Mouse (Mus musculus) liver, embryonic 13.5 days (tissue): ENCODE measurements at regions not wholly inside any gene's neighbourhood (a gene's known extent, or its start where the extent isn't known, plus 50 kb on each side); places are given as distances from the start of the nearest gene placed in this dataset.

Experiments
- ATAC-seq: fragments of 200-750 bp; cut with Nextera tagmentation; 2 replicates; pipeline ENCODE4 v1.8.0; 2017; ENCODE audit warnings: low read depth, mild to moderate bottlenecking, moderate number of reproducible peaks, moderate library complexity
- DNase-seq: peaks from one replicate; pipeline ENCODE4 v3.0.0; 2022
- H3K27ac ChIP-seq: fragments of 300-500 bp; sonication (generic); 2 replicates; pipeline ENCODE4 v1.5.1; 2015; ENCODE audit warnings: moderate library complexity, mild to moderate bottlenecking, inconsistent platforms
- H3K27me3 ChIP-seq: fragments of 300-500 bp; sonication (generic); 2 replicates; pipeline ENCODE4 v1.6.1; 2015; ENCODE audit warnings: mild to moderate bottlenecking, inconsistent platforms
- H3K36me3 ChIP-seq: fragments of 300-500 bp; sonication (generic); 2 replicates; pipeline ENCODE4 v1.6.1; 2015; ENCODE audit warnings: mild to moderate bottlenecking, inconsistent platforms
- H3K4me1 ChIP-seq: fragments of 300-500 bp; sonication (generic); replicated peaks from 2 replicates; pipeline ENCODE4 v1.6.1; 2015; ENCODE audit warnings: inconsistent platforms
- H3K4me2 ChIP-seq: fragments of 300-500 bp; sonication (generic); 2 replicates; pipeline ENCODE4 v1.6.1; 2015; ENCODE audit warnings: inconsistent platforms, mild to moderate bottlenecking, moderate library complexity
- H3K4me3 ChIP-seq: fragments of 300-500 bp; sonication (generic); replicated peaks from 2 replicates; pipeline ENCODE4 v1.5.1; 2015; ENCODE audit warnings: mild to moderate bottlenecking, inconsistent platforms
- H3K9ac ChIP-seq: fragments of 300-500 bp; sonication (generic); 2 replicates; pipeline ENCODE4 v1.6.1; 2015; ENCODE audit warnings: mild to moderate bottlenecking, inconsistent platforms
- H3K9me3 ChIP-seq: fragments of 300-500 bp; sonication (generic); replicated peaks from 2 replicates; pipeline ENCODE4 v1.6.1; 2016; ENCODE audit warnings: inconsistent platforms
- WGBS: fragments of 180-500 bp; shearing (Covaris S2); methylation state at CpG from one replicate; pipeline ENCODE4 v1.1.7; 2015; ENCODE audit not compliant: insufficient replicate concordance; 5-methylcytosine and 5-hydroxymethylcytosine counted together

DNA sequence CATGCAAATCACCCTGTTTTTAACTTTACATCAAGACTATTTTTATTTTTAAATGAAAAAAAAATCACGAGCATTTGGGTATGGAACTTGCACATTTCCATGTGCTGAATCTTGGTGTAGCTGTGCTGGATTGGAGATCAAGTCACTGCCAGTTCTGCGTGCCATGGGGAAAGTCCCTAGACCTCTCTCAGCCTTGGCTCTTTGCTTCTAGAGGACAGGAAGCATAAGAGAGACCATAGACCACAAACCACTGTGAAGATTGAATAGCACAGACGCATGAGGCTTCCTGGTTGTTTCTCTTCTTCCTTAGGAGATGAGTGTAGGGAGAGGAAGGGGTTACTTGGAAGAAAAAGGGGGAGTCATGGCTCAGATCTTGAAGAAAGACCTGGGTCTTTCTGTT lies 161.7 kb downstream of the Spata19 start:
- Histone ChIP-seq H3K4me1 (no peaks in the 10 kb centered on the region), H3K27ac (no peak overlapping the region), H3K36me3 (no peaks in the 10 kb centered on the region), H3K4me3 (no peak overlapping the region), H3K9ac (no peak overlapping the region), H3K4me2 (no peak overlapping the region), H3K9me3 (no peaks in the 10 kb centered on the region), H3K27me3 (no peaks in the 10 kb centered on the region)
- ATAC-seq (no peak), DNase-seq (no peak)
- 35% methylated on average over 3 of the region's 3 CpGs for WGBS

DNA sequence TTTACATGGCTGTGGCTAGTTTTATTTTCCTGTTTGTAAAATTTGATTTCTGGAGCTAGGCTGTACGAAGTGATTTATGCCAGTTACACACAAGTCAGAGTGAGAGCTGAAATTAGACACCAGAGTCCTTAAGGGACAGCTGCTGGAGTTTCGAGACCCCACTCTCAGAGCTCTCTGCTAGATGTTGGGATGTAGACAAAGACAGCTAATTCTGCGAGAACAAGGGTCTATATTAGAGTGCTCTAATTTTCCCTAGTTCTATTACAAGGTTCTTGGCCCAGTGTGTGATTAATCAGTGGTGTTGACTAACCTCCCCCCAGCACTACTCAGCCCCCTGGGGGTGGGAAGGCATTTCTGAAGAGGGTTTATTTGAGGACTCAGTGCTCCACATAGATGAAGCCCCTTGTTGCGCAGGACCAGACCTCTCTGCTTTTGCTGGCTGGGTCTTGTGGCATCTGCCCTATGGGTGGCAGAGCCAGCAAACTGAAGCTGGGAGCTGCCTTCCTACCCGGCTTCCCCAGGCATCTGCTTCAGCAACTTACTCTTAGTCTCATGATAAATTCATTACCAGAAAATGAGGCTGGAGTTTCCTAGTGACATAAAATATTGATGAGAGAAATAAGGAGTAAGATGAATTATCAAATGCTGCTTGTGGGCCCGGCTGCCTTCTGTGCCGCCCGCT lies 171.9 kb downstream of the Spata19 start:
- 74% methylated on average over 8 of the region's 8 CpGs for WGBS
- no peak overlapping the region for H3K4me3 ChIP-seq
- H3K36me3 ChIP-seq = no peaks in the 10 kb centered on the region
- no peak overlapping the region for H3K27ac ChIP-seq
- ATAC-seq (no peak), DNase-seq (no peak)
- H3K9ac ChIP-seq = no peak overlapping the region
- no peak overlapping the region for H3K4me2 ChIP-seq
- H3K27me3 ChIP-seq = no peaks in the 10 kb centered on the region
- no peaks in the 10 kb centered on the region for H3K9me3 ChIP-seq
- no peaks in the 10 kb centered on the region for H3K4me1 ChIP-seq

DNA sequence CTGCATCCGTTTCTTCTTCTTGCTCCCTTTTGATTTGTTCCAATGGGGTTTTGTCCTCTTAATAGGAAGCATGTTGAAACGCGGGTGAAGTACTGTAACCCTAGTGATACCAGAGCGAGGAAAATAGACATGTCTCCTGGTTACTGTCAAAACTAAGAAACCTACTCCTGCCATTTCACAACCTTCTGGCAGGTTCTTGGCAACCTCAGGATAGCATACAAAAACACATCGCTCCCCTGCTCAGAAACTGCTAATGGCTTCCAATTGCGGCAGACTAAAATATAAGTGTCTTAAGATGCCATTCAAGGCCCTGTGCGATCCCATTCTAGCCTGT lies 172.4 kb downstream of the Spata19 start:
- no peaks in the 10 kb centered on the region for H3K4me1 ChIP-seq
- DNase-seq (no peak), ATAC-seq (no peak)
- H3K4me3 ChIP-seq = no peak overlapping the region
- no peaks in the 10 kb centered on the region for H3K27me3 ChIP-seq
- H3K27ac ChIP-seq = no peak overlapping the region
- whole genome bisulfite sequencing = 76% methylated on average over 7 of the region's 7 CpGs
- no peaks in the 10 kb centered on the region for H3K9me3 ChIP-seq
- no peak overlapping the region for H3K4me2 ChIP-seq
- no peak overlapping the region for H3K9ac ChIP-seq
- H3K36me3 ChIP-seq = no peaks in the 10 kb centered on the region

DNA sequence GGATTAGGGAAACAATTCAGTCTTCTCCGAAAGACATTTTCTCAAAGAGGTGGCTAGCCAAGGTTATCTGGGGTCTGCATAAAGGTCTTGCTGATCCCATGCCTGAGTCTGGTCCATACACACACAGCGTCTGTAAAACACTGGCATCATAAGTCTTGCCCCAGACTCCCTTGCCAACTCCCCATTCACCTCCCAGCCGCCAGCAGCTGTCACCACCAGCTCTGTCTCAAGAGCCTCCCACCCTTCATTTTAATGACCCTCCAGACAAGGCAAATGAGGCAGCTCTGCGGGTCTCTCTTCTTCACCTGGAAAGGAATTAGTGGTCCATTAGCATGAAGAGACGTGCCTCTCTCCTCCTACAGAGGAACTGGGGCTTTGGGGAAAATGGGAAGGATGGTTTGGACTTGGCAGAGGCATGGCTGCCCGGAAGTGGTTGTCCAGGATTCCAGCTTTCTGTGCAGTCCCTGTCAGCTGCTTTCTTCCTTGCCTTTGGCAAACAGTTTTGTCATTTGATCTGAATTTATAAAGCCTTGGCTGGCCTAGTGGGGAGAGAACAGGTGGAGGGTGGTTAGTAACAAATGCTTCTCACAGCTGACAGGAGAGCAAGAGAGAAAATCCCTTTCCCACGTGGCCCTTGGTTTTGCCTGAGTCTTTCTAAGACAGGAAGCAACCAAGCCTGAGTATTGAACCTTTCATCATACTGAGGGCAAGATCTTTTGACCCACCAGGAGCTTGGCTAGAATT lies 173.3 kb upstream of the Opcml start:
- no peak overlapping the region for H3K4me2 ChIP-seq
- no peak overlapping the region for H3K4me3 ChIP-seq
- H3K27me3 ChIP-seq = no peaks in the 10 kb centered on the region
- H3K27ac ChIP-seq = no peak overlapping the region
- H3K9ac ChIP-seq = no peak overlapping the region
- H3K4me1 ChIP-seq = no peaks in the 10 kb centered on the region
- DNase-seq (no peak), ATAC-seq (no peak)
- no peaks in the 10 kb centered on the region for H3K36me3 ChIP-seq
- H3K9me3 ChIP-seq = no peaks in the 10 kb centered on the region
- 40% methylated on average over 7 of the region's 7 CpGs for WGBS

DNA sequence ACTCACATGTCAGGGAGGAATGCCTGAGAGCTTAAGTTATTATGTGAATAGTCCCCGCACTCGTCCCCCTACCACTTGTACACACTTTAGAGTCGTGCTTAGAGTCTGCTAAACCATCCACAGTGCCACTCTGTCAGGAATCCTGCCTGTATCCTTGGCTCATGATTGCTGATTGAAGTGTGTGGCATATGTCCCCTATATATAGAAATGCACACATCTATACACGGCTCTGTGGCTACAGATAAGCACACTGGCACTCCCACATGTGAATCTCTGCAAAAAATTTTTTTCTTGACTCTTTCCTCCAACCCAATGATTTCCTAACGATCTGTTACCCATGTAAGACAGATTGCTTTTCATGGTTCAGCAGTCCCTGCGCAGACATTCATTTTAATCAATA lies 155.7 kb upstream of the Opcml start:
- Histone ChIP-seq H3K27ac (no peak overlapping the region), H3K4me3 (no peak overlapping the region), H3K9ac (no peak overlapping the region), H3K9me3 (no peaks in the 10 kb centered on the region), H3K4me2 (no peak overlapping the region), H3K27me3 (no peaks in the 10 kb centered on the region), H3K4me1 (no peaks in the 10 kb centered on the region), H3K36me3 (no peaks in the 10 kb centered on the region)
- DNase-seq (no peak), ATAC-seq (no peak)
- 48% methylated on average over 6 of the region's 6 CpGs for WGBS

DNA sequence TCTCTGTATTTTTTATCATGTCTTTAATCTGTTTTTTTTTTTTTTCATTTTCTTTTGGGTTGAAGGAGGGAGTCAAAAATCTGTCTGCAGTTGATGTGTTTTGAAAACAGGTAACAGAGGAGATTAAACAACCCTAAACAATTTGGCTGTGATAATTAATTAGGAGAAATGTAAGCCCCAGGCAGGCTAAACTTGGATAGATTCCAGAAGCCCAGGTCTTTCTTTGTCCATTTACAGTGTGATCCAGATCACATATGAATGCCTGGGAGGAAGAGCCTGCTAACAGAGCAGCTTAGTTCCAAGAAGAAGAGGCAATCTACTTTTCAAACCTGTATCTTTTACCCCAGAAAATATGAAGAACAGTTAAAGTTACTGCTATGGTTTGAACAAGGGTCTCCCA lies 150.0 kb upstream of the Opcml start:
- ATAC-seq = no peak
- Histone ChIP-seq H3K27ac (no peak overlapping the region), H3K27me3 (no peaks in the 10 kb centered on the region), H3K4me3 (no peak overlapping the region), H3K36me3 (no peaks in the 10 kb centered on the region), H3K9ac (no peak overlapping the region), H3K4me2 (no peak overlapping the region), H3K9me3 (no peaks in the 10 kb centered on the region), H3K4me1 (peaks cover 5% of the 10 kb centered on the region; the same call in 1 of the 2 replicates)
- no peak for DNase-seq

DNA sequence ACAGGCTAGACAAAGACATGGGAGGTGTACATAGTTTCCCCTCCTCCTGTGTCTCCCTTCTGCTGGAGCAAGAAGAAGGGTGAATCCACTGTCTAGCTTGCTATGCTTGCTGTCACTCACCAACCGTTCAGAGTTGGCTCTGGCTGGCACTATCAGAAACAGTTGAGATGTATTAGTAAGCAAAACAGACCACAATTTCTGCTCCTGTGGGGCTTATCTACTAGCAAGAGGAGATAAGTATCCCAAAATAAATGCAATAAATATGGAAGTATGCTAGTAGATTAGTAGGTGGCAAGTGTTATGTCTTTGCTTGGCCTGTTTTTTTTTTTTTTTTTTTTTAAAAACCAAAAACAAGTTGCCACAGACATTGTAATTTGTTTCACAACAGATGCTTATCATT lies 147.3 kb upstream of the Opcml start:
- no peaks in the 10 kb centered on the region for H3K36me3 ChIP-seq
- H3K27ac ChIP-seq = no peak overlapping the region
- H3K9me3 ChIP-seq = no peaks in the 10 kb centered on the region
- no peaks in the 10 kb centered on the region for H3K27me3 ChIP-seq
- no peak overlapping the region for H3K4me3 ChIP-seq
- DNase-seq (no peak), ATAC-seq (peak; percentile 34; the same call in 1 of the 2 replicates)
- H3K9ac ChIP-seq = no peak overlapping the region
- no peak overlapping the region for H3K4me2 ChIP-seq
- 10% methylated on average over 1 of the region's 1 CpGs for WGBS
- H3K4me1 ChIP-seq = peaks cover 5% of the 10 kb centered on the region; the same call in 1 of the 2 replicates

DNA sequence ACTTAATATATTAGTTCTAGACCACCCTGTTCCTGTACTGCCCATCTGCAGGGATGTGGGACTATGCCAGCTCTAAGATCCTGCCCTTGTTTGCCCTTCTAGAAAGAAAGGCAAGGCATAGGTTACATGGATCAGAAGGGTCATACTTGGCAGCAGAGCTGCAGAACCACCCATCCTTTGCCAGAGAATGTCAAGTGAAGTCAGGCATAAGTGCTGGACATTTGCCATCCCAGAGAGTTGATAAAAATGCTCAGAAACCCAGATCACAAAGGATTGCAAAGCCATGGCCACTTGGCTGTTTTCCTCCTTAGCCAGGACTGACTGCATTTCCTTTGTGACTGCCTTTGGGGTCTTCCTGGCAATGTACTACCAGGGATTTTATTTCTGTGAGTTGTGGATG lies 146.7 kb upstream of the Opcml start:
- no peak overlapping the region for H3K4me3 ChIP-seq
- H3K27me3 ChIP-seq = no peaks in the 10 kb centered on the region
- H3K9me3 ChIP-seq = no peaks in the 10 kb centered on the region
- no peak overlapping the region for H3K9ac ChIP-seq
- H3K4me1 ChIP-seq = peaks cover 5% of the 10 kb centered on the region; the same call in 1 of the 2 replicates
- no peak overlapping the region for H3K4me2 ChIP-seq
- DNase-seq = no peak
- no peak for ATAC-seq
- no peaks in the 10 kb centered on the region for H3K36me3 ChIP-seq
- no peak overlapping the region for H3K27ac ChIP-seq

DNA sequence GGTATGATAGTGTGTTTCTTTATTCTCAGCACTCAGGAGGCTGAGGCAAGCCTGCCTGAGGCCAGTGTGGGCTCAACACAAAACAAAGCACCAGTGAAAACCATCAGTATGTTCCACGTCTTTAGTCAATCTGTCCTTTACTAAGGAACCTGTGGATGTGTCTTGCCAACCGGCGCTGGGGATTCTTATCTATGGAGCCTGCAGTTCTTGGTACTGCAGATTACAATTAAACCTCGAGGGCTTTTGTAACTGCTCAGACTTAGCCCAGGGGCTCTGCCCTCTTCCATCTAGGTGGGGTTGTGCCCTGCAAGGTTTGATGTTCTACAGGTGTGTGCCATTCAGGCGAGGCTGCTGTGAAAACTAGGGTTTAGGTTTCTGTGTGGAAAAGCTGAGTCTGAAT lies 145.1 kb upstream of the Opcml start:
- H3K4me3 ChIP-seq = no peak overlapping the region
- H3K27me3 ChIP-seq = no peaks in the 10 kb centered on the region
- 23% methylated on average over 5 of the region's 5 CpGs for WGBS
- DNase-seq (no peak), ATAC-seq (no peak)
- H3K9me3 ChIP-seq = no peaks in the 10 kb centered on the region
- no peak overlapping the region for H3K4me2 ChIP-seq
- H3K9ac ChIP-seq = no peak overlapping the region
- no peaks in the 10 kb centered on the region for H3K36me3 ChIP-seq
- no peak overlapping the region for H3K27ac ChIP-seq
- H3K4me1 ChIP-seq = peaks cover 5% of the 10 kb centered on the region; the same call in 1 of the 2 replicates

DNA sequence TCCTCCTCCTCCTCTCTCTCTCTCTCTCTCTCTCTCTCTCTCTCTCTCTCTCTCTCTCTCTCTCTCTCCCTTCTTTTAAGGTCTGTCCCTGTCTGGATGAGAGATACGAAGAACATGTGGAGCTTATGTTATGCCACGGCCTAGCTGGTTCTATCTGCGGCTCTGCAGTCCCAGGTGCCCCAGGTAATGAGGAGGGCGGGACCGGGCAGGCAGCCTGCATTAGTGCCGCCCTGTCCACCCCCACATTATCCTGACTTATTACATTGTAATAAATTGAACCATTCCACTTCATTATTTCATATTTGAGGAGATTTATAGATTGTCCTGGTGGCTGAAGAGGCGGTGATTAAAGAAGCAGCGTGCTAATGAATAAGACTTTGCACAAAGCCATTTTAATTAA lies 144.5 kb upstream of the Opcml start:
- no peak overlapping the region for H3K4me3 ChIP-seq
- H3K27me3 ChIP-seq = no peaks in the 10 kb centered on the region
- no peaks in the 10 kb centered on the region for H3K9me3 ChIP-seq
- WGBS = 70% methylated on average over 8 of the region's 8 CpGs
- H3K9ac ChIP-seq = no peak overlapping the region
- ATAC-seq (no peak), DNase-seq (no peak)
- H3K36me3 ChIP-seq = no peaks in the 10 kb centered on the region
- H3K27ac ChIP-seq = no peak overlapping the region
- peaks cover 5% of the 10 kb centered on the region; the same call in 1 of the 2 replicates for H3K4me1 ChIP-seq
- no peak overlapping the region for H3K4me2 ChIP-seq

DNA sequence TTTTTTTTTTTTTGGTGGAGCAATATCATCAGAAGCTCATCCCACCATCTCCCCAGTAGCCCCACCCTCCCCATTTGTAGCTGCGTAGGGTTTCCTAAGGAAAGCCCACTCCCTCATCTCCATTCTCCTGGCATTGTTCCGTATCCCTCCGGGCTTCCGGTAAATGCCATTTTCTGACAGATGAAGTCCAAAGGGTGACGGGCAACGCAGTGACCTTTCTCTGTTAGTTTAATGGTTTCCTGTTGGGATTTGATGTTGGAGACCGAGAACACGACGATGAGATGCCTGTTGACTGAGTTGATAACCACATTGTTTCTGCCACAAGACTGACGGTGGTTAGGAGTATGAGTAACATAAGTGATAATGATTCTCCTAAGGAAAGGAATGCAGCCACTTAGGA lies 143.6 kb upstream of the Opcml start:
- DNase-seq = no peak
- WGBS = 21% methylated on average over 10 of the region's 10 CpGs

DNA sequence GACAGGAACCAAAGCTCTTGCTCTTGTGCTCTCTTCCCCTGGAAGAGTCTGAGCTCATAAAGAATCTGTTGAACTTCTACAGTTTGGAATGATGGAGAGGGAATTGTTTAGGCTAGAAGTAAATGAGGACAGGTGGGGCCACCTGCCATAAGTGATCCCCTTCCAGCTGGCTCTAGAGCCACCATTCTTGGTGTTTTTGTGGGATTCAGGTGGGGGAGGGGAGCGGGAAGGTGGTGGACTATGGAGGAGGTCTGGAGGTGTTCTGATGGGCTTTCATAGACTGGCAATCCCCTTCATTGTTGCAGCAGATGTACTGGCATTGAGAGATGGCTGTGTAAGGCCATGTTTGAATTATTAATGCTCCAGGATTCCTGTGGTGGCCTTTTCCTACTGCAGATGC lies 132.6 kb upstream of the Opcml start:
- no peaks in the 10 kb centered on the region for H3K36me3 ChIP-seq
- ATAC-seq = no peak
- no peak for DNase-seq
- H3K9ac ChIP-seq = no peak overlapping the region
- no peak overlapping the region for H3K4me3 ChIP-seq
- H3K9me3 ChIP-seq = no peaks in the 10 kb centered on the region
- WGBS = 64% methylated on average over 1 of the region's 1 CpGs
- no peaks in the 10 kb centered on the region for H3K27me3 ChIP-seq
- H3K27ac ChIP-seq = no peak overlapping the region
- peaks cover 7% of the 10 kb centered on the region; the same call in 1 of the 2 replicates for H3K4me1 ChIP-seq
- no peak overlapping the region for H3K4me2 ChIP-seq

More for the DNA sequence above, 143.6 kb upstream of the Opcml start:
- Histone ChIP-seq H3K4me3 (no peak overlapping the region), H3K4me2 (no peak overlapping the region), H3K27ac (no peak overlapping the region), H3K4me1 (peaks cover 5% of the 10 kb centered on the region; the same call in 1 of the 2 replicates), H3K27me3 (no peaks in the 10 kb centered on the region), H3K9me3 (no peaks in the 10 kb centered on the region), H3K9ac (no peak overlapping the region), H3K36me3 (no peaks in the 10 kb centered on the region)
- ATAC-seq = no peak
